Mouse (Mus musculus): ENCODE measurements around the gene Saxo2.
A peak's percentile ranks its signal among the peaks of the same experiment; 100 is the strongest.

DNA sequence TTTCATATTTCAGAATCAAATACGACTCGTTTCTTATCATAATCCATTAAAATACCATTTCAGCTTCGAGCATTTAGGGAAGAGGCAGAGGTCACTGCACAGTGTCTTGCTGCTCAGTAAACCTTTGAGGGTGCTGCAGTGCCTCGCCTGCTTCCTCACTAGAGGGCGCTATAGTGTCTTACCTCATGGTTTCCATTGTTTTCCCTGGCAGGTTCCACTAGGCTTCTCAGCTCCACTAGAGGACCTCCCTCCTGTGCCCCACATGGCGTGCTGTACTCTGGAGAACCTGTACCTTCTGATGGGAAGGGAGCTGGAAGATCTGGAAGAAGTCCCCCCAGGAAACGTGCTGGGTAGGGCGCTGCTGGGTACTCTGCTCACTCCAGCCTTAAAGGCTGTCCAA lies 49.3 kb upstream of the Saxo2 start:
- TF ChIP-seq CTCF (conservative IDR thresholded peaks at IDR 0.05; ENCODE audit: insufficient read depth, insufficient read length, low read depth, low read length): peak; percentile 55
- no peak for TF ChIP-seq POLR2A (IDR thresholded peaks at IDR 0.05; ENCODE audit: low read depth, low read length)
